Mouse (Mus musculus): ENCODE data around the gene Zfp260.

Gene Zfp260

GRCm38 (mm10) chr7:30122188-30122530 lies 27.6 kb downstream of the Zfp260 start:
- in situ Hi-C loops (cut with MboI, MseI) = no loop called here

- in situ Hi-C loops (cut with MboI, MseI) = no loop called here
Measured at GRCm38 (mm10) chr7:30129900-30130299, 35.3 kb downstream of the Zfp260 start.

- in situ Hi-C loops (cut with MboI, MseI) = no loop called here
Measured at GRCm38 (mm10) chr7:30132396-30132795, 37.8 kb downstream of the Zfp260 start.

- in situ Hi-C loops (cut with MboI, MseI) = no loop called here
Measured at GRCm38 (mm10) chr7:30136826-30137225, 42.2 kb downstream of the Zfp260 start.

- in situ Hi-C loops (cut with MboI, MseI) = no loop called here
Measured at GRCm38 (mm10) chr7:30143170-30143554, 48.6 kb downstream of the Zfp260 start.

GRCm38 (mm10) chr7:30143555-30144209 lies 49.1 kb downstream of the Zfp260 start:
- in situ Hi-C loops (cut with MboI, MseI) = no loop called here

- in situ Hi-C loops (cut with MboI, MseI) = no loop called here
Measured at GRCm38 (mm10) chr7:30147011-30147410, 52.4 kb downstream of the Zfp260 start.

- in situ Hi-C loops (cut with MboI, MseI) = no loop called here
Measured at GRCm38 (mm10) chr7:30154040-30154439, 59.5 kb downstream of the Zfp260 start.

GRCm38 (mm10) chr7:30155507-30155906 lies 60.9 kb downstream of the Zfp260 start:
- in situ Hi-C loops (cut with MboI, MseI) = no loop called here
